ENCODE assay signal across 30 mouse cellular contexts in the genomic region with DNA sequence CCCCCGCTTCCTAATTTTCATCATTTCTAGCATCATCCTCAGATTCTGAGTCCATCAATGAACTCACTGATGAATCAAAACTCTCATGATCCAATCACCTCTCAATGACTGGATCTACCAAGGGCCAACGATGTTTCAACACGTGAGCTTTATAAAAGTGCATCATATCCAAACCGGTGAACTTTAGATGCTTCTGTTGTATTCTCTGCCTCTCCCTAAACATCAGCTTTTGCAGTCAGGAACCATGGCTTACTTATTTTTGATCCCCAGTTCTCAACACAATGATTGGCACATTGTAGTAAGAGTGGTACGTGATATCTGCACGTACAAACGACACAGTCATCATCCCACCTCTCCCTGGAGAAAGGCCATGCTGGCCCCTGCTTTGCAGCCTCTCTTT.
"Had no signal": no experiment of that assay in that cellular context is flagged by ENCODE, and none has a peak within 500 bp of the region (broad histone marks: within the 10 kb centered on the region; RNA-seq: fewer than 3 reads in every experiment).

No protein-coding gene starts in this region.

- H3K4me2 ChIP-seq: limb, embryonic 12.5 days; limb, embryonic 13.5 days; limb, embryonic 15.5 days; liver, embryonic 11.5 days; liver, embryonic 12.5 days; liver, embryonic 13.5 days; liver, embryonic 15.5 days; lung, embryonic 14.5 days; lung, embryonic 15.5 days; midbrain, embryonic 12.5 days; midbrain, embryonic 13.5 days; midbrain, embryonic 15.5 days had no signal

- H3K27ac ChIP-seq: left cerebral cortex, adult 2 months; limb, embryonic 10.5 days; limb, embryonic 12.5 days; limb, embryonic 13.5 days; limb, embryonic 15.5 days; liver, embryonic 12.5 days; liver, embryonic 13.5 days; liver, embryonic 14.5 days; liver, embryonic 15.5 days; lung, embryonic 15.5 days; macrophage; midbrain, embryonic 10.5 days; midbrain, embryonic 12.5 days; midbrain, embryonic 13.5 days; midbrain, embryonic 15.5 days had no signal

- H3K9me3 ChIP-seq: limb, embryonic 10.5 days; limb, embryonic 12.5 days; limb, embryonic 13.5 days; limb, embryonic 15.5 days; liver, embryonic 12.5 days; liver, embryonic 13.5 days; liver, embryonic 15.5 days; lung, embryonic 15.5 days; megakaryocyte, embryonic 14.5 days; midbrain, embryonic 10.5 days; midbrain, embryonic 12.5 days; midbrain, embryonic 13.5 days; midbrain, embryonic 15.5 days had no signal

- H3K9ac ChIP-seq: limb, embryonic 12.5 days; limb, embryonic 13.5 days; limb, embryonic 15.5 days; liver, embryonic 12.5 days; liver, embryonic 13.5 days; liver, embryonic 14.5 days; liver, embryonic 15.5 days; liver, postnatal 0 days; lung, embryonic 14.5 days; lung, embryonic 15.5 days; midbrain, embryonic 12.5 days; midbrain, embryonic 13.5 days; midbrain, embryonic 15.5 days had no signal

- H3K4me3 ChIP-seq: left cerebral cortex, adult 2 months; limb, embryonic 10.5 days; limb, embryonic 12.5 days; limb, embryonic 13.5 days; limb, embryonic 15.5 days; liver, embryonic 12.5 days; liver, embryonic 13.5 days; liver, embryonic 15.5 days; lung, embryonic 15.5 days; megakaryocyte, embryonic 14.5 days; midbrain, embryonic 10.5 days; midbrain, embryonic 12.5 days; midbrain, embryonic 13.5 days; midbrain, embryonic 15.5 days; myocyte had no signal

- DNase-seq: left cerebral cortex, postnatal 4 days; liver; liver, embryonic 13.5 days; liver, postnatal 0 days; lung, adult 18-20 months; lung, adult 2 months; lung, embryonic 14.5 days; lung, postnatal 10 days; lung, postnatal 14 days; lung, postnatal 36 days; lung, postnatal 4 days; midbrain, embryonic 14.5 days had no signal

- H3K27me3 ChIP-seq: limb, embryonic 12.5 days; limb, embryonic 13.5 days; limb, embryonic 15.5 days; liver, embryonic 12.5 days; liver, embryonic 13.5 days; liver, embryonic 15.5 days; lung, embryonic 15.5 days; midbrain, embryonic 12.5 days; midbrain, embryonic 13.5 days; midbrain, embryonic 15.5 days had no signal

- H3K4me1 ChIP-seq: limb, embryonic 10.5 days; limb, embryonic 12.5 days; limb, embryonic 13.5 days; liver, embryonic 12.5 days; liver, embryonic 13.5 days; liver, embryonic 15.5 days; midbrain, embryonic 12.5 days; midbrain, embryonic 13.5 days; midbrain, embryonic 15.5 days had no signal

- ATAC-seq: liver, embryonic 12.5 days; liver, postnatal 0 days; lung, postnatal 0 days; midbrain, embryonic 13.5 days; midbrain, embryonic 15.5 days had no signal

- H3K36me3 ChIP-seq: limb, embryonic 10.5 days; limb, embryonic 12.5 days; limb, embryonic 13.5 days; limb, embryonic 15.5 days; liver, embryonic 12.5 days; liver, embryonic 13.5 days; liver, embryonic 15.5 days; lung, embryonic 15.5 days; midbrain, embryonic 10.5 days; midbrain, embryonic 12.5 days; midbrain, embryonic 13.5 days; midbrain, embryonic 15.5 days had no signal
